Mouse (Mus musculus): ENCODE measurements at regions not wholly inside any gene's neighbourhood (a gene's known extent, or its start where the extent isn't known, plus 50 kb on each side); places are given as distances from the start of the nearest gene placed in this dataset.

DNA sequence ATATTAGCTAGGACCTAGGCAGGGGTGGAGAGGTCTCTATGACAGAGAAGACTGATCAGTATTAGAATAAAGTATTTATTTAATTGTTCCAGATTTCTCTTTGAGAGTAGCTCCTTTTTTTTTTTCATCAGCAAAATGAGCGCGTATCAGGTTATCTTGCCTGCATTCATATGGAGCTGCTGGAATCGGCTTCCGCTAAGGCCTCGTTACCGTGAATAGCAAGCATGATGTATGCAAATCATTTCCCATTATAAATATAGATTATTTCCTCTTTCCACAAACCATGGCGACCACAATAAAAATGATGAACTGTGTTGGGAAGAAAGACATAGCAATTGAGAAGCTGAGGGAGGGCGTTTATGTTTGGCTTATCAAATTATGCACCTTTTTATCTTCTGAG, 476.7 kb downstream of the Tmem132b start:
- intact Hi-C loops (cut with DNase I) = no loop called here
- DNase-seq = no peak

DNA sequence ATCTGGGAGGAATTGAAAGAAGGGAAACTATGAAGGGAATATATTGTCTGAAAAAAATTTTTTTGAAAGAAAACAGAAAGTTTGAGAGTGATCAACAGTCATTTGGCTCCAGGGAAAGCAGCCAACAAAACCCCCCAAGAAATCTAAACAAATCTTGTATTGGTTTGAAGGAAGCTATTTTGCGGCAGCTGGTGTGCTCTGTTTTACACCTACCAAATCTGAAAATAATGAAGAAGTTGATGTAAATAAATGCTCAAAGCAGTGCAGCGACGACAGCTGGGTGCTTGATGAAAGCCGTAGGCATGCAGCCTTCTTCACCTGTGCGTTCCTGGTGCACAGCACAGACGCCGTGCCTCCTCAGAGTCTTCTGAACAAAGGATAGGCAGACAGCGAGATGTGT, 488.2 kb downstream of the Tmem132b start:
- DNase-seq = no peak
- intact Hi-C loops (cut with DNase I) = no loop called here

DNA sequence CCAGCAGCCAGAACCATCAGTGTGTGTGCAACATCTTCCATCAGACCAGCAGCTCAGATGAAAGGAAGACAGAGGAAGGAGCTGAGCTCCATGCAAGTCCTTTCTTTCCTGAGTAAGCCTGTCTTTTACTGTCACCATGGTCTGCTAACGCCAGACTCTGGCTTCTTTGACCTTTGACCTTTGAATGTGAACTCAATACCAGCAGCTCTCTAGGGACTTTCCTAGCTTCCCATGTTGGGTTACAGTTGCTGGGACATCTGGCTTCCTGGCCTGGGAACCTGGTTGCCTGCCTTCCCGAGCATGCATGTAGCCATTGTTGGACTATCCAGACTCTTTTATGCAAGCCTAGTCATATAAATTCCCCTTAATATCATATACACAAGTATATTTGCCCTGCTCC, 492.3 kb downstream of the Tmem132b start:
- DNase-seq = no peak

DNA sequence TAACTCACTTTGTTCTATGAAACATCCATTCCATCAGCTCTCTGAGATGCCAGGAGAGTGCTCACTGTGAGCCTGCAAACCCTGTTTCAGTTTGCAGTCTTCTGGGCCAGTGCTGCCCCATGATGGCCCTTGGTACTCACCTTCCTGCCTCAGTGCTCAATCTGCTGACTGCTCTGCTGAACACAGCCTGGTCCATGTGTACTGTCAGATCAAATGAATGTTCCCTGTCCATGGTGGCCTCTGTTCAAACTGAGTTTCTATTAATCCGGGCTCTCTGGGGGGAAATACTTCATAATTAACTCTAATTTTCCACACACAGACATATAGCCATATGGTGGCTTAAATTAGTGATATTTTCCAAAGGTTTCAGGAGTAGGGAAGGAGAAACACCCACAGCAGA, 503.3 kb downstream of the Tmem132b start:
- DNase-seq = no peak
- intact Hi-C loops (cut with DNase I) = no loop called here

More for the DNA sequence above, 492.3 kb downstream of the Tmem132b start:
- intact Hi-C loops (cut with DNase I) = no loop called here

DNA sequence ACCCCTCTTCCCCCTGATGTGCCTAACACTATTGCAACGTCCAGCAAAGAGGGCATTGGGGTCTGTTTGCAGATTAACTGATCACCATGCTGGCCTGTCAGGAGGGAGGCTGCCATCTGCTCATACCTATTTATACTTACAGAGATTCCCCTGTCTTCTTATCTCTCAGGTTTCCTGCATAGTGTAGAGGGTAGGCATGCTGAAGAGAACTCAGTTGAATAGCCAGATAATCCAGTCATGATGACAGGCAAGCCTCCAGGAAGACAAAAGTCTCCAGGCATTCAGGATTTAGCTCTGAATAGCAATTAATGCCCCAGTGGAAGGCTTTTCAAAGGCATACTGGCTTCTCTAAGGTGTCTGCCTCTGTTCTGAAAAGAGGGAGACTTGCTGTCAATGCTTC, 505.1 kb downstream of the Tmem132b start:
- intact Hi-C loops (cut with DNase I) = no loop called here
- DNase-seq = no peak

DNA sequence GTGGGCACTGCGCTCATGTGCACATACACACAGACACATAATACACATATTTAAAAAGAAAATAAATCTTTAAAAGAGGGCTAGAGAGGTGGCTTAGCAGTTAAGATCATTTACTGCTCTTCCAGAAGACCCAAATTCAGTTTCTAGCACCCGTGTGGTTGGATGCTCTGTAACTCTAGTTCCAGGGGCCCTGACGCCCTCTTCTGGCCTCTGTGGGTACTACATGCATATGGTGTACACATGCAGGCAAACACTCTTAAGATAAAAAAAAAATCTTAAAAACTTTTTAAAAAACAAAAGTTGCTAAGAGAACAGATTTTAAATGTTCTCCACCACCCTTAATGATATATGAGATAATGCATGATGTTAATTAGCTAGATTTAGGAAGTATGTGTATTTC, 514.2 kb downstream of the Tmem132b start:
- no peak for DNase-seq

DNA sequence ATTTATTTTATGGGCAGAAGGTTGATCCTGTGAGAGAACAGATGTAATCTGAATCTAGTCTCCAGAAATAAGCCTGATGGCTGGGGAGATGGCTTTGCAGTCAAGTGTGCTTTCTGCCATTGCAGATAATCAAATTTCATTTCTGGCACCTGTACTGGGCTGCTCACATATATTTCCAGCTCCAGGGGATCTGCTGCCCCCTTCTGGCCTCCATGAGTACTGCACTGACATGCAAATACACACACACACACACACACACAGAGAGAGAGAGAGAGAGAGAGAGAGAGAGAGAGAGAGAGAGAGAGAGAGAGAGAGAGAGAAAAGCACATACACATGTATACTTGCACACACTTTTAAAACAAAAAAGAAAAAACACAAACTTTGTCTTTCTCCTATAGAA, 532.1 kb downstream of the Tmem132b start:
- no peak for DNase-seq
- intact Hi-C loops (cut with DNase I) = no loop called here

More for the DNA sequence above, 514.2 kb downstream of the Tmem132b start:
- intact Hi-C loops (cut with DNase I) = no loop called here

DNA sequence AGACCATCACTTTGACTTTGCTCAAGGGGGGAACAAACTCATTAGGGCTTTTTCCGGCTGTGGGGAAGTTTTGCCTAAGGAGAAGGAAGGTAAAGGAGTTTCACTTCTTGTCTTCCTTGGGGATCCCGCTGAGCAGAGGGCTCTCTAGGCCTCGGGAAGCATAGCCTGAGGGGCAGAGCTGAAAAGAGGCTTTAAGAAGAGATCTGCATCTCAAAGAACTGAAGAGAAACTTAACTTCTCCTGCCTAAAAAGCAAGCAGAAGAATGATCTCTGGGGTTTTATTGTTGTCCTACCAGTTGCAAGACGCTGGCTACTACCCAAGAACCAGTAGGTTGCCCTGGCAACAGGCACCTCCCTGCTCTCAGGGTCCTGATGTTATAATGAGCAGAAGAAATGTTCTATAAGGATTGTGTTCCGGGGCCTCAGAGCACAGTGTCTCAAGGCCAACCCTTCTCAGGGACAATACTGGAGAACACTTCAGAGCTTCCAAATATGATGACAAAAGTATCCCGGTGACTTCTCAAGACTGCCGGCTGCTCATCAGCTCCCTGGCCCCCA, 547.8 kb downstream of the Tmem132b start:
- intact Hi-C loops (cut with DNase I) = no loop called here
- no peak for DNase-seq

DNA sequence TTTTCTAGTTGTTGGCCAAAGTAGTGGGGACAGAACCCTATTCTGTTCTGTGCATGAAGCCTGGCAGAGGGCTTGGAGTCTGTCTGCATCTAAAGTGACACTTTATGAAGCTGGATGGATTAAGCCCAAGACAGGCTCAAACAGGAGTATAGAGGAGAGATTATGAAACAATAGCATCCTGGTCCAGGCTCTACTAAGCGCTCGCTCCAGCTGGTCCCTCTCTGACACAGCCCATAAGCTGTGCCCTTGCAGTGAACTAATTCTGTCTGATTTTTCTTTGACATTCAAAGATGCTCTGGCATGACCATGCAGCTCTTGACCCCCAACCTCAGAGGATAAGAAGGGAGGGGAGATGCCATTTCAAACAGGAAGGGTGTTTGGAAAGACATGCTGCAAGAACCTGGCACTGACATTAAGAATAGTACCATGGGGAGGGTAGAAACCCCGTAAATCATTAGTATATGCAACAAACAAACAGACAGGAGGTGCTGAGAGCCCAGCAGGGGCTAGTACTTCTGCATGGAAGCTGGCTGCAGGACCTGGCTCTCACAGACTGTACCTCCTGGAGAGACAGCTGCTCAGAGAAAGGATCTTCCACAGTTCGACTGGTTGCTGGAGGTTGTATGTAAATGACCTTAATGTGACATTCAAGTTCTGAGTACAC, 556.8 kb downstream of the Tmem132b start:
- no peak for DNase-seq
- intact Hi-C loops (cut with DNase I) = no loop called here

DNA sequence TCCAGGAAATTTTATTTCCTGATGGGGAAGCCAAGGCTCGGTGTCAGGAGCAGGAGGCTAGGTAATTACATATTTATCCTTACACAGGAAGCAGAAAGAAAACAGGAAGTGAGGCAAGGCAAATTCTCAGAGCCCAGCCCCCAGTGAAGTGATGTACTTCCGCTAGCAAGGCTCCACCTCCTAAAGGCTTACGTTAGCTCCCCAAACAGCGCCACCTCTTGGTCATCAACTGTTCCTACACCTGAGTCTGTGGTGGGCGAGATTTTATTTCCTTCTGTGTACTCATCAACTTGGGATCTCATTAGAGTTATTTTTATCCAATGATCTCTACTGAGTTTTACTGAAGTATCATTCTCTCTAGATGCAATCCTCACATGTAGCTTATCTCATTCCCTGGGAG, 561.6 kb downstream of the Tmem132b start:
- no peak for DNase-seq
- intact Hi-C loops (cut with DNase I) = no loop called here

DNA sequence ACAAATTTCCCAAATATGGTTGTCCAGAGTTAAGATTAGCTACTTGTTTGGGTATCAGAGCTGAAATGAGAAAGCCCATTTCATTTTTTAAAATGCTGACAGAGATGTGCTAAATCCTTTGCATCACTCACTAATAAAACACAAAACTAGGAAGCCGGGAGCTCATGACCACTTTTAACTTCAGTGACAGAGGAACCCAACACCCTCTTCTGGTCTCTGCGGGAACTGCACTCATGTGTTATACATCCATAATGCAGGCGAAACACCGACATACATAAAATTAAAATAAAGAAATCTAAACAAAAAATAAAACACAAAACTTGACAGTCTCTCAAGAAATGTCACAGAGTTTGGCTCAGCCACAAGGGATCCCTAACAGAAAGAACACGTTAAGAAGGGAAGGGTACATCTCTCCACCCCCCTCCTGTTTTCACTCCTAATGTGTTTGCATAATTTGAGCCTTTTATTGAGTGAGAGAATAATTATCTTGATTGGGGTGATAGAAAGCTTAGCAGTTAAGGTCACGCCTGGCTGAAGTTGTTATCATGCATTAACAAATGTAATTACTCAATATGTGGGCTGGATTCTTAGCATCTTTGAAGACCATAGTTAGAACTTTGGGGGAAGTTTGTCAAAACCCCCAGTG, 565.2 kb downstream of the Tmem132b start:
- intact Hi-C loops (cut with DNase I) = no loop called here

DNA sequence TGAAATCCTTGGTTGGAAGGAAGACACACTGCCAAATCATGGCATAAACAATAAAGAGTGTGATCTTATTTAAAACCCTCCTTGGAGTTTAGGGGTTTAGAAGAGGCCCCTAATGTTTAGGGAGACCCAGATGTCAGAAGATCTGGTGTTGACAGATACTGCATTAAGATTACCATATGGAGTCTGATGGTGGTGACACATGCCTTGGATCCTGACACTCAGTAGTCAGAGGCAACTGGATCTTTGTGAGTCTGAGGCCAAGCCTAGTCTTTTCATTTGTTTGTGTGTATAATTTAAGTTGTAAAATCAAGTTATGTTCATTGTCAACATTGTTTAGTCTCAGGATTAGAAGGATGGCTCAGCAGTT, 565.7 kb downstream of the Tmem132b start:
- intact Hi-C loops (cut with DNase I) = no loop called here
- no peak for DNase-seq

More for the DNA sequence above, 565.2 kb downstream of the Tmem132b start:
- DNase-seq = no peak

DNA sequence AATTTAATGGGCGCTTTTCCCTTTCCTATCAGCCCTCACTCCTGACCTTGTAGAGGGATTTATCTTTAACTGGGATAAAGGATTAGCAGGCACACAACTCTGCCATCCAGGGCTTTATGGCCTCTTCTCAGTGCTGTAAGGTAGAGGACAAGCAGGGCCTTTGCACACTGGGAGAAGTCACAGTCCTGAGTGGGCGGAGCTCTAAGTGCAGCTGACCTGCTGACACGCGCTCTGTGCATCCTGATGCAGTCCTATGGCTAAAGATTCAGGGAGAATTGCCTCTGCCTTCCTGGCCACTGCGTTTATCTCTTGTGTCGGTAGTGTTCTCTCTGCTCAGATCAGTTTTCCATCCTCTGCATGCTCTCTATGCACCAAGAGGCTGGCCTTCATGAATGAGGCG, 566.9 kb downstream of the Tmem132b start:
- DNase-seq = no peak
- intact Hi-C loops (cut with DNase I) = no loop called here

DNA sequence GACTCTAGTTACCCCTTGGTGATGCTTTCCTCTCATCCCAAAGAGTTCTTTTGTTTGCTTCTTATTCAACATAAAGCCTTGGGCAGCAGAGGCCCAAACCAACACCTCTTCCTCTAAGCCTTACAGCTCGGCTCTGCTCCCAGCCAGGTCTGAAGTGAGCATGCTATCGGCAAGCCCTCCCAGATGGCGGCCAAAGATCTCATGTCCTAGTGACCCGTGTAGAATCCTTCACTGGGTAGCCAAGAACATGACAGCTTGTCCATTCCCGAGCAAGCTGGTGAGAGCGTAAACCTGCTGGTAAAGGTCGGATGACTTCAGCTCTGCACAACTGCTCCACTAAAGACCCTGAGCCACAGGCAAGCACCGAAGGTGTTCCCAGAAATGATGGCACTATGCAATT, 568.4 kb downstream of the Tmem132b start:
- DNase-seq = no peak
- intact Hi-C loops (cut with DNase I) = no loop called here

DNA sequence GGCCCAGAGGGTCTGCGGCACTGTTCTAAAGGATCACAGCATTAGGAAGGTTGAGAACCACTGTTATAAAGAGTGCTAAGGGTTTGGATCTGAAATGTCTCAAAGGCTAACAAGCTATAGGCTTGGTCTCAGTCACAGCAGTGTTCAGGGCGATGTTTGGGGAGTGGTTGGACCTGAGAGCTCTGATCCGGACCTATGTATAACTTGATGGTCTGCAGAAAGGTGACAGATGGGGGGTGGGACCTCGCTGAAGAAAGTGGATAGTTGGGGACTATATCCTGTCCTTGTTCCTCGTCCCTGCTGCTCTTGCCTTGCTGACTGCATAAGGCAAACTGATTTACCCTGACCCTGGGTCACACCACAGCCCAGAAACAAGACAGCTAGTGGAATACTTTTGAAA, 572.9 kb downstream of the Tmem132b start:
- no peak for DNase-seq
- intact Hi-C loops (cut with DNase I) = no loop called here

DNA sequence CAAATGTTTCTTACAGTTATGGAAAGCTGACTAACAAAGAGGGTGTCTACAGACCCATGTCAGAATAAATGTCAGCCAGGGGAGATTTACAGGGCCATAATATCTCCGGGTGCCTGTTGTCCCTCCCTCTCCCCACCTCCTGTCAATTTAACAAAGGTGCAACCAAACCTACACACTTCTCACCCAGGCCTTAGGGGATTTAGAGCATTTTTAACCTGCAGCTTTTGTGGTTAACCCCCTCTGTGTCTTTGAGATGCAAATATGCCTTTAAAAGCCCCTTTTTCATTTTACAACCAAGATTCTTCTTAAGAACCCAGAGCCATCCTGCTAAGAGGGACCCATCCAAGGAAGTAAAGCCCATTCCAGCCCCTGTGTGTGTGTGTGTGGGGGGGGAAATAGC, 573.3 kb downstream of the Tmem132b start:
- intact Hi-C loops (cut with DNase I) = no loop called here
- no peak for DNase-seq

DNA sequence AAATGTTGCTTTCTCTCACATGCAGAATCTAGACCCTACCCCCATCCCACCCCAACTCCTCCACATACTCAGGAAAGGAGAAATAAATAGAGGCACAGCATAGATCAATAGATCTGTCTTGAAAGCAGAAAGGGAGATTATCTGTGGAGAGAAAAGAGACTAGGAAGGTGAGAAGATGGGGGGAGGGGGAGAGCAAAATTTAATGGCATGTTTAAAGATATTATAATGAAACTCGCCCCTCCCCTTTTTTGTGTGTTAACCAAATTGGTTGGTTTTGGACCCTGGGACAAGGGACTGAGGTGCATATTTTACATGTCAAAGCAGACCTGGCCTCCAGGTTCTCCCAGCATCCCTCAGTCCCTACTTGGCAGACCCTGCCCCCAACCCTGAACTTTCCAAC, 573.9 kb downstream of the Tmem132b start:
- DNase-seq = no peak
- intact Hi-C loops (cut with DNase I) = no loop called here

DNA sequence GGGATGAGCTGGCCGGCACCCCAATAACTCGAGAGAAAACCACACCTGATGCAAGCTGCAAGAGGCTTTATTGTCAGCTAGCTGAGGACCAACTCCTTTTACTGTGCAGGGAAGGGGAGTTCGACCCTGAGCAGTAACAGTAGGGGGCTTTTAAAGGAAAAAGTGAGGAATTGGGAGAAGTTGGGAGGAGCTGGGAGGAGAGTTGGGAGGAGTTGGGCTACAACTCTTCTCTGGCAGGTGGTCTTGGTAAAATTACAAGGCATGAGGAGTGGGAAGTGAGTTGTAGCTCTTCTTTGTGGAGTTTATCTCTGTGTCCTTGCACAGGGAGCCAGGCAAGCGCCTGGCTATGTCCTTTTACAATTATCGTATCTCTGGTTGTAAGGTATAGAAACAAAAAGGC, 575.4 kb downstream of the Tmem132b start:
- intact Hi-C loops (cut with DNase I) = no loop called here

DNA sequence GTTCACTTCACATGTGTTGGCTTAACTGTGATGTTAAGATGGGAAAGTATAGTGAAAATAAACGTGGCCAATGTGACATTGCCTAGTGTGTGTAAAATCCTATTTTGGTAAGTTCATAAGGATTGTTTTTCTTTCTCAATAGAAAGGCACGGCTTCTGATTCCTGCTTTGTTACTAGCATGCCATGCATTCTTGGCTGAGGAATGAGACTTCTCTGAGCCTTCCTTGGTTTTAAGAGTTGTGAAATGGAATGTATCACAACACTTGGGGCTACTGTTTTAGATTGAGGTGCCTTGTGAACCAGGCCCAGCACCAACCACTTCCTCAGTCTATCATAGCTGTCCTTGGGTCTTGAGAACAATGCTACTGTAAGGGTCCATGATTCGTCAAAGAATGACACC, 577.3 kb downstream of the Tmem132b start:
- intact Hi-C loops (cut with DNase I) = no loop called here
- no peak for DNase-seq

More for the DNA sequence above, 575.4 kb downstream of the Tmem132b start:
- no peak for DNase-seq

DNA sequence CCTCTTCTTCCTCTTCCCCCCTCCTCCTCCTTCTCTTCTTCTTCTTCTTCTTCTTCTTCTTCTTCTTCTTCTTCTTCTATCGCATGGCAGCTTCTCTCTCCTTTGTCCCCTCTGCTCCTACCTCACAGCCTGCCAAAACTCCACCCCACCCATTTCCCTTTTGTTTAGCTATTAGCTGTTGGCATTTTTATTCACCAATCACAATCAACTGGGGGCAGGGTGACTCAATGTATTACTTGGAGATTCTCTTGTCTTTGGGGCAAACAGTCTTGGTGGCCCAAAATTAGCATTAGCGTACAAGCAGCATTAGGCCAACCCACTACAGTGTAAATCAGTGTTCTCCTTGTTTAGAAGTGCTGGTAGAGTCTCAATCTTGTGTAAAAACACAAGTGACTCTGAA, 585.7 kb downstream of the Tmem132b start:
- intact Hi-C loops (cut with DNase I) = no loop called here
- no peak for DNase-seq

DNA sequence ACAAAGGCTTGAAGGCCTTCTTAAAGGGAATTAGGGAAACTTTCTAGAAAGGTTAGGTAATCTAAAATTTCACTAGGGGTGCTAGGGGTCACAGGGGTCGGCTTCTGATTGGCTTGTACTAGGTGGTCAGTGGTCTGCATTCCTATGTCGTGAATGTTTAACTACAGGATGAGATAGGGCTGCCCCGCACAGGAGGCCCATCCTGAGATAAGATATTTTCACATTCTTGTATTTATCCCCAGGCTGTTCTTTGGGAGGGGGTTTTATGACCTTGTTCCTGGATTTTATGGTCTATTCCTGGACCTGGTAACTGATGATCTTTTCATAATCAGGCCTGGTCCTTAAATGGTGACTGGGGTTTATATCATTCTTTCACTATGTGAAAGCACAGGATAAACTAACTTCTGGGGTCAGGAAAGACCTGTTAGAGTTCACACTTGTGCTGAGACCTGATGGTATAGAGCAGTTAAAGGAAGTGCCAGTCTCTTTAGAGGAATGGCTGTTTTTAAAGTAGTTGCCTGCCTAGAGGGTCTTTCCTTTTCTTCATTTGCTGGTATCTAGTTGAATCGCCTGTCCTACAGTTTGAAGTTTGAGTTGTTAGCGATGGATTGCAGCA, 586.4 kb downstream of the Tmem132b start:
- no peak for DNase-seq
- intact Hi-C loops (cut with DNase I) = no loop called here

DNA sequence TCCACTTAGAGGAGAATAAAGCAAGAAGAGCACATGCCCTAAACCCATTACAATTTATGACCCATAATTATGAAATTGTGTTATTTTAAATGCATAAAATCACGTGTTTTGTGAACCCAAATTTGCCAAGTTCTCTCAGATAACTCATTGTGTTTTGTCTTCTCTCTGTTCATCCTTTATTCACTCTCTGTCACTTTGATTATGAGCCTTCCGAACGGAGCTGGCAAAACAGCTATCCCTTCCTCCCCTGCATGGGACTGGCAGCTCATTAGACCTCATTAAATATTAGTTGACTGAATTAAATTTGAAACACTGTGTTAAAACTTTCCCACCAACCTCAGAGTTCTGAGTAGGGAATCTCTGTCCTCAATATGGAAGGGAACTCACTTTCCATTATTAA, 587.2 kb downstream of the Tmem132b start:
- intact Hi-C loops (cut with DNase I) = no loop called here
- no peak for DNase-seq

Measured in heart, postnatal 10 days (tissue).